Mouse (Mus musculus) telencephalon, adult 2 months (tissue): ENCODE measurements at regions not wholly inside any gene's neighbourhood (a gene's known extent, or its start where the extent isn't known, plus 50 kb on each side); places are given as distances from the start of the nearest gene placed in this dataset.

Experiments used
- DNase-seq: peaks from one replicate; pipeline ENCODE4 v3.0.0-alpha.2; 2011; ENCODE audit warnings: low read depth, low spot score

DNA sequence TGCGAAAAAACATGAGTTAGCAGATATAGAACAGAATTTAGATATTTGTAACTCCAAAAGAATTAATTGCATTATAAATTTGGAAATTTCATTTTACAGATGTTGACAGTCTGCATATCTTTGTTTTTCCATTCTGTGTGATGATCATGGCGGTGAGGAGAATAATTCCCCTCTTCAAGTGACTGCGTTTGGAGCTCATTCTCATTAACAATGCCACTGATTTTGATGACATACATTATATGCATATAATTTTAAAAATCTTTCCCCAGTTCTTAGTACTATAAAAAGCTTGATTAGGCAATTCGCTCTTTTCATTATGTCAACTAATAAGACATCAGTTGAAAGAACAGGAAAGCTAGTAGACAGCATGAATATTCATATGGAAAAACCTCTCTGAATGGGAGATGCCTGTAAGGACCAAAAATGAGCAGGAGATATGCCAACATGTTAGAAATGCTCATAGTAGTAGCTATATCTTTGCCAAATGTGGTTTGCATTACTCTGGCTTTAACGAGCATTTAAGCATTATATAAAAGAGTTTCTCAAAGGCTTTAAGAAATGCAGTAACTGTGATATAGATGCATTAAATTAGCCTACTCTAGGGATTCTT lies 849.2 kb upstream of the Cldn34c4 start:
- DNase-seq: no peak

- DNase-seq: no peak
Observed at GRCm38 (mm10) chrX:128577402-128577801, 841.0 kb upstream of the Cldn34c4 start.

DNA sequence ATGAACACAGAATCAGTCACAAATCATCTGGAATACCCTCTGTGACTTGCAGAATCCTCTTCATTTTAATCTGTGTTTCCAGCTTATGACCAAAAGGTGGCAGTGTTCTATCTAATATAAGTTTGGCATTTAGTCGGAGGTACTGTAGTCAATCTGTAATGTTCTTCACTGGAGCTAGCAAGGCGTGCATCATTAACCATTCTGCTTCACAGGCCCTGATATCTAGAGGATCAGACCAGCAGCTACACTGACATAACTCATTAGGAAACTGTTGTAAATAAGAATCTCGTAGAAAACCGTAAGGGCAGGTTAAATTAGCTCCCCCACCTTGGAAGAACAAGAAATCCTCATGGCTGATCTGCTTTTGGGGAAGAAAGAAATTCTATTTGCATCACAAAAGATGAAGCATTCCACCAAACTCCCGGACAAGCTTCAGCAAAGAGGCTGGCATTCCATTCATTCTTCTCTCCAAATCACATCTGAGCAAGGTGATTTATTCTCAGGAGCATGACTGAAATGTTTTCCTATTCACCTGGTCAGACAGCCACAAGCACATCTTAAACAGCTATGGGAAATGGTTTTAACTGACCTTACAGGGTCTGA lies 840.0 kb upstream of the Cldn34c4 start:
- peak; percentile 29 for DNase-seq
